Mouse (Mus musculus) ES-CJ7 (cell line): Measurements from ENCODE around the gene Krt34.

ENCODE experiments used
- DNase-seq: peaks from one replicate; pipeline ENCODE4 v3.0.0; 2011; ENCODE audit warnings: low read depth, low spot score

Krt34 gene

DNA sequence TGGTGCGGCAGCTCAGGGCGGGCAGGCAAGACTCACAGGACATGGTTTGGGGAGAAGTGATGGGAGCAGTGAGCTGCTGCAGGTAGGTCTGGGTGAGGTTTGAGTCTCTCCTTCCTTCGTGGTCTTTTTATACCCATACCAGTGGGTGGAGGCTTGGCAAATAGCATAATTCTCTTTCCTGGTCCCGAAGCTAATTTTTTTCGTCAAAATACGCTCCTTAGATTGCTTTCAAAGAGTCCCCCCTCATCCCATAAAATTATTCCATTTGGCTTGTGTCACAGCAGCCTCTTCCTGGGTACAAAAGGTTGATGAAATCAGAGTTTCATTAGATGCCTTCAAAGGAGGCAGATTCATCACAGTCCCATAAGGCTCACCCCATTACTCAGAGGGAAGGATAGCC lies at the start of gene Krt34:
Gene Krt34 (minus strand): TSS at position 101 of the 400 bp plus-strand sequence.
- no peak for DNase-seq

DNA sequence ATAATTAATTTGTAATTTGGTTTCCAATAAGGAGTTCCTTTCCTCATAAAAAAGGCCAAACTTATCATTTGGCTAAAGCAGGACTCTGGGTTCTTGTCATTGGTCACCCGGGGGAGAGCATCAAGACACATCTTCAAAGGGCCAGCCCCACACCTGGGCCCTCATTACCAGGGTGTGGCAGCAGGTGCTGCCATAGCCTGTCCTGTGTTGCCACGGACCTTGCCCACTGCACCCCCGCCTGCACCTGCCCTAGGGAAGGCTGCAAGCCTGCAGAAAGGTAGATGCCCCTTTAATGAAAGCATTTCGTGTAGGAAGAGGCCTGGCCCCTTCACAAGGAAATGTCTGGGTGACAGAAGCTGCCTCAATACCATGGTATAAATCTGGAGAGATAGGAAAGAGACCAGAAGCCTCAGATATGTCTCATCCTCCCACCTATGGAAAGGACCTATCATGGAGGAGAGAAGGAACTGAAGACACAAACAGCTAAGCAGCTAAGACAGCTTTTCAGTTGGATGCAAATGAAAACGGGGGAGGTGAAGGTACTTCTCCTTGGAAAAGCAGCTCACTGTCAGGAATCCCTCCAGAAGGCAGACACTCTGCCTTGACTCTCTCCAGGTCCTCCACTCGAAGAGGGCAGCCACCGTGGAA lies 47.1 kb upstream of the Krt34 start:
- no peak for DNase-seq

- DNase-seq = no peak
These were observed 46.5 kb upstream of the Krt34 start, which contains the start of gene Krt32 for GRCm38 (mm10) chr11:100087861-100088260. Gene Krt32, minus strand, starts transcription at chr11:100088226.

DNA sequence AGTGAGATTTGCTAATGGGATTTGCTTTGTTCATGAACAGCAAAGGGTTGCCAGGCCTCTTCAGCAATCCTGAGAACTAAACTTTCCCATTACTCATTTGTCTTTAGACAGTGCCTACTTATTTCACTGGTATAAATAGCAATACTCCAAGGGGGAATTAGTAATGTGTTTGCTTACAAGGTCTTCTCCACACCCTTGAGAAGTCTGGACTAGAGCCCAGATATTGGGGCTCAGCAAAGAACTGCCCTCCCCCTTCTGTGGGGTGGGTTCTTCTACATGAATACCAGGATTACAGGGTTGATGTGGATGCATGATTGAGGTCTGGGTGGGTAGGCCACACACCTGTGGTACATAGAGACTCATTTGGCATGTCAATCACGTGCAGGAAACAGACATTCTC lies 32.5 kb upstream of the Krt34 start:
- no peak for DNase-seq

GRCm38 (mm10) chr11:100067293-100068036 lies 26.1 kb upstream of the Krt34 start:
- DNase-seq = peak; percentile 5

- DNase-seq = no peak
These were observed 25.1 kb upstream of the Krt34 start for GRCm38 (mm10) chr11:100066236-100067010.

- peak; percentile 75 for DNase-seq
These were observed 17.5 kb upstream of the Krt34 start for GRCm38 (mm10) chr11:100058875-100059274.

DNA sequence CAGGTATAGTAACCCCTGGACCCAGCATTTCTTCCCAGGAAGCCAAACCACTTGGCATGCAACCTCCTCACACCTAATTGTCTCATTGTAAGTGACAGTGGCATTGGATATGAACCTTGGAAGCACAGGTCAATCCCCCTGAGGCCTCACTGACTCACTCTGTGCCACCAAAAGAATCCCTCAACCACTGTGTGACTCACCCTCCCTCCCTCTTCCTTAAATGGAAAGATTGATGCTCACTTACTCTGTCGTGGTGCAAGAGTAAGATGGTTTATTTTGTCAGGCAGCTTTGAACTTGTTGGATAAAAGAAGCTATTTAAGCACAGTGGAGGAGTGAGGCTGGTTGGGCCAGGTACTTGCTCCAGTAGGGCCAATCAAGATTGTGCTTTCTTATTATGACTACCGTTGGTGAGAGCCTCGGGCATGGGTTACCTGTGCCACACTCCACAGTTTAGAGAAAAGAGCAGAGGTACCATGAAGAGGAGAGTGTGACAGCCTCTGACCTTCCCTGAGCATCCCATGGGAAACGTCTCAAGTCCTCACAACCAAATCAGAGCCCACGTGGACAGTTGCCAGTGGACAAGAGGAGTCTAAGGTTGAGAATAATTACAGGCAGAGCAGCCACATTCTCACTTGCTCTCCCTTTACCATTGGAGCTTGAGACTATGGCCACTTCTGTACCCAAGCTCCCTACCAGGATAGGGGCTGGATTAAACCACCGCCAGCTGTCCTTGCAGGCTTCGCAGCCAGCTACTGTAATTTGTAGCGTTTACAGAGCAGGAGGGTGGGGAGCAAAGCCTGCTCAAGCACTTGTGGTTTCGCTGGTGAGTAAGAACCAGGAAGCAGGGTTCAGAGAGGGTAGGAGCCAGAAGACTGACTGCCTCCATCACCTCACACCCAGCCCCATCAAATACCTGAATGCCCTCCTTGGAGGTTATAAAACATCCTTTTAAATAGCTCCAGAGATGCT lies 14.6 kb upstream of the Krt34 start:
- DNase-seq = no peak

DNA sequence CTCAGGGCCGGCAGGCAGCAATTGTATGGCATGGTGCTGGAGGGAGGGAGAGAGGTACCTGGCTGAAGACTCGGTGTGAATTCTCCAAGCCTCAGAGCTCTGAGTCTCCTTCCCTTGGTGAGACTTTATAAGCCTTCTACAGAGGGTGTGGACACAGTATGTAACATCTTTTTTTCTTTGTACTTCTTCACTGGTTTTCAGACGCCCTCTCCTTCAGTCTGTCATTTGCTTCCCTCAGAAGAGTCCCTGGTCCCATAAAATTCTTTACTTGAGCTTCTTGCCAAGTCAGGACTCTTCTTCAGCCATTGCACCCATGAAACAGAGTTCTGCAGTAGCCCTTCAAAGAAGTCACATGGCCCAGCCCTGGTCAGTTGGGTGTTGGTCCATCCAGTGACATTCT lies 9.1 kb upstream of the Krt34 start, which contains the start of gene Krt31:
Gene Krt31 (minus strand): TSS at position 101 of the 400 bp plus-strand sequence.
- DNase-seq = no peak

DNA sequence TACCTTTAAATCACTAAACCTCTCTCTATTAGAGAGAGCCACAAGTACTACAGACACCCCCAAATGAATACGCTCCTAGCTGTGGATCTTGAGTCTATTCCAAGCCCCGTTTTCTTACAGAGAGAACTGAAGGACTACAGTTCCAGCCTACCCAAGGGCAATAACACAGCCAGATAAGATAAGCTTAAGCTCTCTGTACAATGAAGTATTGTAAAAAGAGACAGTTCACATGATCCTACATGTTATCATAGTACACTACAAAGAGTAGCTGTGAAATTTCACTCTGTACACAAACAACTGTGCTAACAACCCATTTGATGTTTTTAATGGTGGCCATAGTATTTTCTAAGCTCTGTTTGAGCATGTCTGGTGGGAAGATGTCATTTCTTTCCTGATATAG lies 5.8 kb upstream of the Krt34 start:
- no peak for DNase-seq

GRCm38 (mm10) chr11:100046303-100046866 lies 5.0 kb upstream of the Krt34 start:
- DNase-seq = no peak

DNA sequence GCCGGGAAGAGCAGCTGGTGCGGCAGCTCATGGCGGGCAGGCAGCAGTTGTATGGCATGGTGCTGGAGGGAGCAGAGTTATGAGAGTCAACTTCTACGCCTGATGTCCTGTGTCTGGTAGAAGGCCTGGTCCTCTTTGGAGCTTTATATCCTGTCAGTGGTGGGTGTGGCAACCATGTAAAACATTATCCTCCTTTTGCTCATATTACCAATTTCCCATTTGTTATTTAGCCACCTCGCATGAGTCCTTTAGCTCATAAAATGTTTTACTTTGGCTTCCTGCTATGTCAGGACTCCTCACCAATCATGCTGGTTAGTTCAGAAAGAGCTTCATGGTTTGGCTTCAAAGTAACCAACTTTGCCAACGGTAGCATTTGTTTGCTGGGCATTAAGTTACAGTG lies 11.6 kb downstream of the Krt34 start, which contains the start of gene Krt33b:
Gene Krt33b (minus strand): TSS at position 101 of the 400 bp plus-strand sequence.
- DNase-seq = no peak

- no peak for DNase-seq
These were observed 19.9 kb downstream of the Krt34 start for GRCm38 (mm10) chr11:100021438-100021837.

DNA sequence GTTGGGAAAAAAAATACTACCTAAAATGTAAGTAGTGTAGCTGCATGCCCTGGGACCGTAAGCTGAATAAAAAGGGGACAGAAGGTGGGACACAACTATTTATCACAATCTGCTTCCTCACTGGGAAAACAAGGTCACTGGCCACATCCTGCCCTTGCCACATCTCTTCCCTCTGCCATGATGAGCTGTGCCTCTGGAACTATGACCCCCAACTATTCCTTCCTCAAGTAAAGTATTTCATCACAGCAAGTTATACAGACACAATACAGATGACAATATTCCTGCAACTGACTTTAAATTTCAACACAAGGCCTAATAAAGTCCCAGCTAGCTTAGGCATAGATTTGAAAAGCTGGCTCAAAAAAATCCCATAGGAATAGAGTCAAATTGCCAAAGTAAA lies 21.9 kb downstream of the Krt34 start:
- no peak for DNase-seq

DNA sequence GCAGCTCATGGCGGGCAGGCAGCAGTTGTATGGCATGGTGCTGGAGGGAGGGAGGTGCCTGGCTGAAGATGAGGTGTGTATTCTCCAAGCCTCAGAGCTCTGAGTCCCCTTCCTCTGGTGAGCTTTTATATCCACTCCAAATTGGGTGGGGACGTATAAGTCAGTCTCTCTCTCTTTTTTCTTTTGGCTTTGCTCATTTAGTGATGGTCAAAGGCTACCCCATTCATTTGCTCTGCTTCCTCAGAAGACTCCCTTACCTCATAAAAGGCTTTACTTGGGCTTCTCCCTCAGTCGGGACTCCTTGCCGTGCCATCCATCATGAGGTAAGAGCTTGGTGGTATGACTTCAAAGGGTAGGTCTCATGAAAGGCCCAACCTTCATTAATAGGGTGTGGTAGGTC lies 25.2 kb downstream of the Krt34 start, which contains the start of gene Krt33a:
Gene Krt33a (minus strand): TSS at position 101 of the 400 bp plus-strand sequence.
- DNase-seq = no peak

DNA sequence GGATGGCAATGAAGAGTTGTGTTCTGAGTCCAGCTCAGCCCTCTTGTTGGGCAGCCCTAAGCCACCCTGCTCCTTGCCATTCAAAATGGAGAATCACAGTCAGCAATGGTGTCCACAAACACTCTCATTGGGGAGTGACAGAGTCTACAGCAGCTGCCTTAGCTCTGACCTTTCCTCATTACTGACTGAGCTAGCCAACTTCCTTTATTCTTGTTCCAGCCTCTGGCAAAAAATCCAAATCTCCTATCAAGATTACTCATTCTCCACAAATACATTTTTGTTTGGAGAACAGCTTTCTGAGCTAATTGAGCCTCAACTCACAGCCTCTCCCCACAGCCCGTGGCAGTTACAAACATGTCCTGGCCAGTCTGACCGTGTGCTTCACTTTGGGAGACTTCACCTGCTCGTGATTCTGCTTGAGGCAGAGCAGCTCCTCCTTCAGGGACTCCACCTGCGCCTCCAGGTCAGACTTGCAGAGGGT lies 27.6 kb downstream of the Krt34 start:
- no peak for DNase-seq

DNA sequence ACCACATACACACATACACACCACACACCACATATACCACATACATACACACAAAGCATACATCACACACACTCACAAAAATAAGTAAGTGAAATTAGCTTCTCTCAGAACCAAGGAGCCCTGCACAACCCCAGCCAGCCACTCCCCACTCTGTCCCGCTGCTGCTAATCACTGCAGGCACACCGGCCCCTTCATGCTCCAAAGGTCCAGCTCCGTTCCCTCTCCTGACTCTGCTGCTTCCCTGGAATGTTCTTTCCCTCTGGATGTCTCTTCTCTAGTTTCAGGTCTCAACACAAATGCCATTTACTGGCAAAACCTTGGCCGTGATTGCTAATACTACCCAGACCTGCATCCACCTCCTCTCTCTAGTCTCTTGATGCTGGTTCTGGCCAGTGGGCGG lies 30.7 kb downstream of the Krt34 start:
- DNase-seq = no peak

- no peak for DNase-seq
These were observed 33.0 kb downstream of the Krt34 start for GRCm38 (mm10) chr11:100008336-100008735.

- DNase-seq = peak; percentile 39
These were observed 34.7 kb downstream of the Krt34 start for GRCm38 (mm10) chr11:100006624-100007023.

GRCm38 (mm10) chr11:100005905-100006304 lies 35.4 kb downstream of the Krt34 start:
- DNase-seq = no peak
